Mouse (Mus musculus) monocyte, adult 5-6 weeks (primary cell): ENCODE results near the gene Abtb2. TPM values are rescaled to one million over a fixed set of nuclear protein-coding genes. Genes with fewer than 3 reads are reported as not detected.
A peak's percentile ranks its signal among the peaks of the same experiment; 100 is the strongest.

Experiments
- ATAC-seq: fragments of 153-309, 156-312 bp; replicated peaks from 2 replicates; pipeline ENCODE4 v1.8.0; 2017; ENCODE audit warnings: mild to moderate bottlenecking; ENCODE audit not compliant: low TSS enrichment, insufficient number of reproducible peaks, severe bottlenecking, poor library complexity, low FRiP score
- total RNA-seq: library from RNA; stranded (forward); fragments of 200-1000, 200-491, 200-594 nt; gene quantifications from 3 replicates; pipeline ENCODE4 v1.2.3, GENCODE M21; 2017

Abtb2 gene
- total RNA-seq, 1 experiment from 2014 or later = 6.0 TPM

DNA sequence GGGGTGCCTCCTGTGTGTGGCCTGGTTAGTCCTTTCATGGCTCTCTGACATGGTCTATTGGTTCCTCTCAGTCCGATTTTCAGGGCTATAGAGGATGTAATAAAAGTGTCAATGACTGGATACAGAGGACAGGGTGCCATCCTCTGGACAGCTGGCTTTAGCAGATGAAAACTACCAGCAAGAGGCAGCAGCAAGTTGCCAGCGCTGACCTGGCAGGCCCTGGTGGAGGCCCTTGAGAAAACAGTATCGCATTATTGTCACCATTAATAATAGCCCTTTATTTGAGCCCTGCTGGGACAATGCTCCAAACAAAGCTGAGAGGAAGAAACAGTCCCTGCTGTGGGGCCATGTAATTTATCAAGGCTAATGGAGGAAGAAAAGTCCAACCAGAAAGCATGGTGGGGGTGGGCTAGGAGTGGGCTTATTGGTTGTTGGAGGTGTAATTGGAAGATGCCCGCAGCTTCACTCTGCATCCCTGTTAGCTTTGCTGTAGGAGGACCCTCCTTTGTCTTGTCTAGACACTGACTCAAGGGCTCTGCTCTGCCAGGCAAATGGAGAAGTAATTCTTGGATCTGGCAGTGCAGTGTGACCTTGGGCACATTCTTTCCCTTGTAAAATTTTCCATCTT is 77.6 kb downstream of the Abtb2 start:
- no peak for ATAC-seq

DNA sequence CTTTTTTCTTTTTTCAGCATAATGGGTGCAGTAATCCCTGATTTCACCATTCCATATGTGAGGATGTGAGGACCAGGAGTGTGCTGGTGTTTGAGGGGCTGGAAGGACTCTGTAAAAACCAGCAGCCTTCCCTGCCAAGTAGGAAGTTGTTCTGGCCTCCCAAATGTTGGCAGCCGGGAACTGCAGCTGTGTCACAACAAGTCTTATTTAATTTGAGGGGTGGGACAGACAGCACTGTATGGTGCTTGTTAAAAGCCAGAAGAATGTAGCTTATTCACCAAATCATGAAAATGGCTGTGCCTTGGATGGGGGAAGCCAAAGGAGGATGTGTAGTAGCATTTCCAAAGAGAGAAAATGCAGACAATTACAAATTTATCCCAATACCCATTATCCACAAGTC is 78.3 kb downstream of the Abtb2 start:
- ATAC-seq = no peak

GRCm38 (mm10) chr2:103650314-103650879 is 84.3 kb downstream of the Abtb2 start:
- ATAC-seq = no peak

GRCm38 (mm10) chr2:103652121-103652520 is 86.0 kb downstream of the Abtb2 start:
- ATAC-seq = no peak

GRCm38 (mm10) chr2:103655037-103655436 is 88.9 kb downstream of the Abtb2 start:
- peak; percentile 38; the same call in 1 of the 2 replicates for ATAC-seq

DNA sequence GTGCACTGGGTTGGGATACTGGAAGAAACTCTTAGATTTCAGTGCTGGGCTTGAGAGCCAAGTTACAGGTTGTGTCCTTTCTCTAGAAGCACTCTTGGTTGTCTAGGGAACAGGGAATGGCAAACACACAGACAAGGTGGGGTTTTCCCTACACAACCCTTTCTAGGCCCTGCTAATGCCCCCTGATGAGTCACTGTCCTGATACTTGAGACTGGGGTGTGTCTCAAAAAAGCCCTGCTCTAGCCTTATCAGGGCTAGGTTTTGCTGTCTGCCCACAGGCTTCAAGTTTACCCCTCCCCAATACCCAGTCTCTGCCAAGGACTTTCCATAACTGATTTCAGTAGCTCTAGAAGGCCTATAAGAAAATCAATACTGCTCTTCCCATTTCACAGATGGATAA is 89.9 kb downstream of the Abtb2 start:
- no peak for ATAC-seq

DNA sequence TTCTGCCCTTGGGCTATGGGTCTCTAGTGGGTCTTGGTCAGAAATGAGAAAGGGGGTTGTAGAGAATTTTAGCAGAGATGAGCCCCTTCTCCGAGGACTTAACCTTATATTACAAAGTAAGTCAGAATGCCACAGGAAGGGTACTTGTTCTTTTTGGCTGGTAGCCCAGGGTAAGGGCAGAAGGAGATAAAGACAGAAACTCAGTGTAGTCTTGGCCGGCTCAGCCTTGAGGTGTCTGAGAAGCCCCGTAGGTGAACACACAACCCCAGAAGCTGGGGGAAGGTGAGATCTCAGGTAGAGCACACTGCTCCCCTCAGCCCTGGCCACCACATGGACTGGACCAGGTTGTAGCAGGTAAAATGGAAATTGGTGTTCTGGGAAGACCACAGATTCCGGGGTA is 93.1 kb downstream of the Abtb2 start:
- ATAC-seq = no peak

DNA sequence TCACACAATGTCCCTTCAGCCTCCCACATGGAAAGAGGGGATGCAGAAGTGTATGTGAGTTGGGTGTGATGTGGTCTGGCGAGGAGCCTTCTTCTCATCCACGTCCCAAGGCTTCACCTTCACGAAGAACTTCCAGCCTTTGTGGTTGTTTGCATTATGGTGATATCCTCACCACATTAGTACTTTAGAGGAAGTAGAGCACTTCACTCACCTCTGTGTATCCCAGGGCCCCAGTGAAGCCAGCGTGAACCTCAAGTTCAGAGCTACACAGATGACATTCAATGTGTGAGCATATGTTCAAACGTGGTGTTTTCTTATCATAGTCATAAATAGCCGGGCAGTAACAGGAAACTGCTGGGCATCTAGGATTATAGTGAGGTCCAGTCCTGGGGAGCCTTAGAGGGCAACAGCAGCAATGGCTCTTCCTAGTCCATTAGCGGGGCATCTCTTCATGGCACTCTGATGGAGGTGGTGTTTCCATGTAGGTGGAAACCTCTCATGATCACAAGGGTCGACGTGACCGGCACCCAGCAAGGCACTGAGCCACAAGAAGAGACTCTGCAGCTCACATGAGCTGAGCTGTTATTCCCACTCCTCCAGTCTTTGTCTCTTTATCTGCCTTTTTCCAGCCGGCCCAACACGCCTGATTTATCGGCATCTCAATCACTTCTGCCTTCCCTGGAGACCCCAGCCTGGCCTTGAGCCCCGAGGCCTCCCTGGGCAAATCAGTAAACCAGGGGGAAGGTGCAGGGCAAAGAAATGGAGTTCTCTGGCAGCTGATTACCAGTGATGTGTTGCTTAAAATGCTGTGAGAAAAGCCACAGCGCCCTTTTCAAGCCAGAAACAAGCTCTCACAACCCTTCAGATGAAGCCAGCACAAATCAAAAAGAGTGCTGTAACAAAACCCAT is 93.8 kb downstream of the Abtb2 start:
- no peak for ATAC-seq

DNA sequence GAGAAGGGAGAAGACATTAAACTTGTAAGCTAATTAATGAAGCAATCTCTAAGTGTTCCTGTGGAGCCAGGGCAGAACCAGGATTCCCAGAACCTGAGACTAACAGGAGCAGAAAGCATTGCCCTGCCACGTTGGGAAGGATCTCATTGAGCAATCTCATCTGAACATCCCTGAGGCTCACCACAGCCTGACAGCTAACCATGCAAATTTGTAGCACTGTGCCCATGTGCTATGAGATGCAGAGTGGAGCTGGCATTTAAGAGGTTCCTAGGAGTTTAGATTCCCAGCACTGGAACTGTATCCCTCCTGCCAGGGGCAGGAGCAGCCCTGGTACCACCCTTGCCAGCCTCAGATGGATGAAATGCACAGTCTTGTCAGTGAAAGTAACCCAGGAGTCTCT is 95.6 kb downstream of the Abtb2 start:
- no peak for ATAC-seq

- peak; percentile 80 for ATAC-seq
Measured at GRCm38 (mm10) chr2:103662121-103662520, 96.0 kb downstream of the Abtb2 start.

DNA sequence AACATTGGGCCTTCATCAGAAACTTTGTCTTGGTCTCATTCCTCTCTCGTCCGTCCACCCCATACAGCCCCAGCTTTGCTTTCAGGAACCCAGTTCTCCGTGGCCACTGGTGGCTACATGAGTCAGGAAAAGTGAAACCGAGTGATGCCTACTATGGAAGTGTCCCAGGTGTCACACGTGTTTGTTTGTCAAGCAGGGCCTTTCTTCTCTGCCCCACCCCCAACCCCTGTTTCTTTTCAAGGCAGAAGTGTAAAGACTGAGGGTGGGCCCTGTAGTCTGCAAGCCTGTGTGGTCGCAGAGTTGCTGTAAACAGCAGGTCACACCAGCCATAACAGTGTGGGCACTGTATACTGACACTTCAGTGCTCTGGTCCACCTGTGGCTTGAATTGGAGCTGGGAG is 98.2 kb downstream of the Abtb2 start:
- no peak for ATAC-seq

- ATAC-seq = no peak
Measured at GRCm38 (mm10) chr2:103667962-103668815, 102.1 kb downstream of the Abtb2 start.

DNA sequence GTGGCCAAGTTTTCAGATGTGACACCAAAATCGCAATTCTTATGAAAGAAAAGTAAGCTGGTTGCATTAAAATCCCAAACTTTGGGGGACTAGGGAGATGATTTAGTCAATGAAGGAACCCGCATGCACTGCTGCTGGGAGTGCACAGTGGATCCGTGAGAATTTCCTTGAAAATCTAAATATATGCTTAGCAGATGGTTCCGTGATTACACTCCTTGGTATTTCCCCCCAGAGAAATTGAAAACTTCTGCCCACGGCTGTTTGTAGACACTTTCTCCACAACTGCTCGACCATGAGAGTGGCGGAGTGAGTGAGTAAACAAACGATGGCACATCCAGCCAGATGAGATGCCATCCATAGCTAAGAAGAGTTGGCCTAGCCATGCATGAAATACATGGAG is 102.8 kb downstream of the Abtb2 start:
- ATAC-seq = no peak

- no peak for ATAC-seq
Measured at GRCm38 (mm10) chr2:103669561-103669960, 103.5 kb downstream of the Abtb2 start.

DNA sequence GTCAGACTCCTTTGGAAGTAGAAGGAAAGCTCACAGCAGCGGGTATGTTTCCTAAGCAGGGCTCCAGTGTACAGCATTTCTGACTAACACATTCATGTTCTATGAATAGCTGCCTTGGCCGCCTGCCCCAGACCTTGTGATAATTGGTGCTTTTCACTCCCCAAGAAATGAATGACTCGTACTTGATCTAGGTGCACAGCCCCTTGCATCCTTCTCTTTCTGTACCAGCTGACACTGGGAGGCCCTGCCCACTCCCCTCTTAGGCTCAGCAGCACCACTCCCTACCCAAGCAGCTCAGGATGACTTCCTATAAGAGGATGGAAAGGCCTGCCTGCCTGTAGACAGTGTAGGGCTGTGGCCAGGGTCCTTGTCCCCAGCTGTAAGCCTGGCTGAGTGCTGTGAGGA is 104.2 kb downstream of the Abtb2 start:
- no peak for ATAC-seq

GRCm38 (mm10) chr2:103672573-103673119 is 106.5 kb downstream of the Abtb2 start:
- no peak for ATAC-seq

- ATAC-seq = no peak
Measured at GRCm38 (mm10) chr2:103673609-103674008, 107.5 kb downstream of the Abtb2 start.

GRCm38 (mm10) chr2:103675391-103675790 is 109.3 kb downstream of the Abtb2 start:
- no peak for ATAC-seq

GRCm38 (mm10) chr2:103676808-103677207 is 110.7 kb downstream of the Abtb2 start:
- ATAC-seq = no peak
